Mouse (Mus musculus): ENCODE measurements around the gene Ppp1r14b. TPM values are rescaled to one million over a fixed set of nuclear protein-coding genes. Genes with fewer than 3 reads are reported as not detected.
A peak's percentile ranks its signal among the peaks of the same experiment; 100 is the strongest.

Ppp1r14b gene
- total and polyA plus RNA-seq, 2 experiments from 2014 or later = 100 to 128 TPM

GRCm38 (mm10) chr19:6931002-6931401 is 43.8 kb upstream of the Ppp1r14b start:
- TF ChIP-seq EP300 (IDR thresholded peaks at IDR 0.05; ENCODE audit: low read depth) = no peak
- no peak for TF ChIP-seq CTCF (IDR thresholded peaks at IDR 0.05; ENCODE audit: low read depth)
- no peak overlapping the region for H3K27ac ChIP-seq (ENCODE audit: low read depth)
- H3K9me3 ChIP-seq (replicated peaks; ENCODE audit: control insufficient read depth, low read length) = no peaks in the 10 kb centered on the region
- WGBS = 0% methylated on average over 2 of the region's 2 CpGs
- no peaks in the 10 kb centered on the region for H3K36me3 ChIP-seq (replicated peaks; ENCODE audit: control insufficient read depth, insufficient read depth, low read length)
- DNase-seq (ENCODE audit: low spot score) = no peak
- no peak overlapping the region for H3K4me2 ChIP-seq (ENCODE audit: low read depth, low read length)
- H3K4me1 ChIP-seq (ENCODE audit: control insufficient read depth, insufficient read depth) = peaks cover 20% of the 10 kb centered on the region
- peaks cover 79% of the 10 kb centered on the region for H3K27me3 ChIP-seq (ENCODE audit: control insufficient read depth, insufficient read depth, low read length)
- H3K4me3 ChIP-seq (ENCODE audit: low read depth, low read length) = no peak overlapping the region
- no peak for ATAC-seq (ENCODE audit: insufficient read depth, low read depth)
- no peak overlapping the region for H3K9ac ChIP-seq (replicated peaks; ENCODE audit: low read depth, low read length)

GRCm38 (mm10) chr19:6932018-6932417 is 42.8 kb upstream of the Ppp1r14b start:
- Histone ChIP-seq H3K27me3 (ENCODE audit: control insufficient read depth, insufficient read depth, low read length) (peaks cover 72% of the 10 kb centered on the region), H3K36me3 (replicated peaks; ENCODE audit: control insufficient read depth, insufficient read depth, low read length) (no peaks in the 10 kb centered on the region), H3K4me2 (ENCODE audit: low read depth, low read length) (no peak overlapping the region), H3K9ac (replicated peaks; ENCODE audit: low read depth, low read length) (no peak overlapping the region), H3K4me3 (ENCODE audit: low read depth, low read length) (no peak overlapping the region), H3K4me1 (ENCODE audit: control insufficient read depth, insufficient read depth) (peaks cover 15% of the 10 kb centered on the region), H3K9me3 (replicated peaks; ENCODE audit: control insufficient read depth, low read length) (no peaks in the 10 kb centered on the region), H3K27ac (ENCODE audit: low read depth) (no peak overlapping the region)
- DNase-seq (ENCODE audit: low spot score) (no peak), ATAC-seq (ENCODE audit: insufficient read depth, low read depth) (no peak)
- TF ChIP-seq CTCF (IDR thresholded peaks at IDR 0.05; ENCODE audit: low read depth) = no peak
- no peak for TF ChIP-seq EP300 (IDR thresholded peaks at IDR 0.05; ENCODE audit: low read depth)
- 57% methylated on average over 1 of the region's 1 CpGs for WGBS

DNA sequence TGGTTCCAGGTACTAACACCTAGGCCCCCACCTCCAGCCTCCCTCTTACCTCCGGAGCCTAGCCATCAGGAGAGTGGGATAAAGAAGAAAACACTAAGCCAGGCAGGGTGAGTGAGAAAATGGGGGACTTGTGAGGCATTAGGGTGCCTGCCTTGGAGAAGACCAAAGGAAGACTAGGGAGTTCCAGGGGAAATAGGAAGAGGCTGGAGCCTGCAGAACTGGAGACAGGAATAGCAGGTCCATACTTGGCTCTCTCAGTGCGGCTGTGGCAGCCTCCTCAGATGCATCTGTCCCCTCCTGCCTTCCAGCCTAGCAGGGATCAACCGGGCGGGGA is 41.7 kb upstream of the Ppp1r14b start:
- Histone ChIP-seq H3K4me2 (ENCODE audit: low read depth, low read length) (peak overlapping the region; percentile 70), H3K9ac (replicated peaks; ENCODE audit: low read depth, low read length) (0 out of 2 replicates have a peak overlapping the region, but pooled peaks have one; percentile 55), H3K4me1 (ENCODE audit: control insufficient read depth, insufficient read depth) (peaks cover 12% of the 10 kb centered on the region), H3K27me3 (ENCODE audit: control insufficient read depth, insufficient read depth, low read length) (peaks cover 61% of the 10 kb centered on the region), H3K36me3 (replicated peaks; ENCODE audit: control insufficient read depth, insufficient read depth, low read length) (no peaks in the 10 kb centered on the region), H3K4me3 (ENCODE audit: low read depth, low read length) (no peak overlapping the region), H3K9me3 (replicated peaks; ENCODE audit: control insufficient read depth, low read length) (no peaks in the 10 kb centered on the region), H3K27ac (ENCODE audit: low read depth) (no peak overlapping the region)
- no peak for TF ChIP-seq EP300 (IDR thresholded peaks at IDR 0.05; ENCODE audit: low read depth)
- no peak for TF ChIP-seq CTCF (IDR thresholded peaks at IDR 0.05; ENCODE audit: low read depth)
- DNase-seq (ENCODE audit: low spot score) = no peak
- 31% methylated on average over 4 of the region's 4 CpGs for WGBS
- ATAC-seq (ENCODE audit: insufficient read depth, low read depth) = no peak

DNA sequence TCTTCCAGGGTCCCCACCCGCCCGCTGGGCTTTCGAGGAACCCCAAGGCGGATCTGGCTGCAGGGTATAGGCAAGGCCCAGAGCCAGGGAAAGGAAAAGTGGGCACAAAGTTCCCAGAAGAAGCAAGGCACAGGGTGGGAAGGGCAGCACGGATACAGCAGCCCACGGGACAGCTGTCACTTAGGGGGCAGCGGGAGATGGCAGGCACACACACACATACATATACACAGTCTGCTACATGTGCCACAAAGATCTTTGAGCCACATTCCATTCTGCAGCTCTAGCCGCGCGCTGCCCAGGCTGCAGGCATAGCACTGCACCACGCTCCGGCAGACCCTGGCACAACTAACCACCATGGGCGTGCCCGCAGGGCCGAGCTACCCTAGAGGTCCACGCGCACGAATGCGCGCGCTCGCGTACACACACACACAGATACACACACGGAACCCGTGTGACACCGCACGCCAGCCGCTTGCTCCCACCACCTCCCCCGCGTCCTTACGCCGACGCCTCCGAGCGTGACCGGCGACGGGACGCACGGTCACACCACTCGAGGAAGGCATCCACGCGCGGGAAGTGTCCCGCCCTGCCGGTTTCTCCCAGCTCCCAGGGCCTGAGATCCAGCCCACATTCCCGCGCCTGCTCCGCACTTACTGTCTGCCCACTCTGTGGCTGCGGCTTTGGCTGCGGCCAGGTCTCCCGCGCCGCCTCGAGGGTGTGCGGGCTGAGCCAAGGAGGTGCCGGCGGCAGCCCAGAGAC is 41.2 kb upstream of the Ppp1r14b start:
- Histone ChIP-seq H3K4me3 (ENCODE audit: low read depth, low read length) (peak overlapping the region; percentile 48), H3K36me3 (replicated peaks; ENCODE audit: control insufficient read depth, insufficient read depth, low read length) (no peaks in the 10 kb centered on the region), H3K9me3 (replicated peaks; ENCODE audit: control insufficient read depth, low read length) (no peaks in the 10 kb centered on the region), H3K27ac (ENCODE audit: low read depth) (no peak overlapping the region), H3K9ac (replicated peaks; ENCODE audit: low read depth, low read length) (peak overlapping the region; percentile 55), H3K27me3 (ENCODE audit: control insufficient read depth, insufficient read depth, low read length) (peaks cover 58% of the 10 kb centered on the region), H3K4me2 (ENCODE audit: low read depth, low read length) (peak overlapping the region; percentile 70), H3K4me1 (ENCODE audit: control insufficient read depth, insufficient read depth) (peaks cover 12% of the 10 kb centered on the region)
- TF ChIP-seq EP300 (IDR thresholded peaks at IDR 0.05; ENCODE audit: low read depth) (no peak), CTCF (IDR thresholded peaks at IDR 0.05; ENCODE audit: low read depth) (no peak)
- 4% methylated on average over 57 of the region's 58 CpGs for WGBS
- DNase-seq (ENCODE audit: low spot score) (no peak), ATAC-seq (ENCODE audit: insufficient read depth, low read depth) (peak; percentile 70)

- Histone ChIP-seq H3K9me3 (replicated peaks; ENCODE audit: control insufficient read depth, low read length) (no peaks in the 10 kb centered on the region), H3K27ac (ENCODE audit: low read depth) (no peak within 1 kb of the TSS), H3K4me3 (ENCODE audit: low read depth, low read length) (peak within 1 kb of the TSS; percentile 48), H3K9ac (replicated peaks; ENCODE audit: low read depth, low read length) (peak within 1 kb of the TSS; percentile 55), H3K4me2 (ENCODE audit: low read depth, low read length) (peak within 1 kb of the TSS; percentile 70), H3K36me3 (replicated peaks; ENCODE audit: control insufficient read depth, insufficient read depth, low read length) (no peaks in the 10 kb centered on the region), H3K27me3 (ENCODE audit: control insufficient read depth, insufficient read depth, low read length) (peaks cover 58% of the 10 kb centered on the region), H3K4me1 (ENCODE audit: control insufficient read depth, insufficient read depth) (peaks cover 12% of the 10 kb centered on the region)
- ATAC-seq (ENCODE audit: insufficient read depth, low read depth) (no peak), DNase-seq (ENCODE audit: low spot score) (no peak)
- TF ChIP-seq CTCF (IDR thresholded peaks at IDR 0.05; ENCODE audit: low read depth) (no peak), EP300 (IDR thresholded peaks at IDR 0.05; ENCODE audit: low read depth) (no peak)
- WGBS = 13% methylated on average over 22 of the region's 23 CpGs
These were observed 40.4 kb upstream of the Ppp1r14b start, which contains the start of gene Kcnk4 for GRCm38 (mm10) chr19:6934195-6934977. Gene Kcnk4, minus strand, starts transcription at chr19:6934515.

All from heart, postnatal 0 days (tissue).